Mouse (Mus musculus): ENCODE data around the gene Pten. TPM values are rescaled to one million over a fixed set of nuclear protein-coding genes. Genes with fewer than 3 reads are reported as not detected.
"Not testable (repeated sequence)": the region's sequence is repeated elsewhere in the genome, so short reads cannot be mapped to it uniquely, and the experiment has no call there.

The Pten gene
- total RNA-seq, 1 experiment from 2014 or later: 127 TPM

DNA sequence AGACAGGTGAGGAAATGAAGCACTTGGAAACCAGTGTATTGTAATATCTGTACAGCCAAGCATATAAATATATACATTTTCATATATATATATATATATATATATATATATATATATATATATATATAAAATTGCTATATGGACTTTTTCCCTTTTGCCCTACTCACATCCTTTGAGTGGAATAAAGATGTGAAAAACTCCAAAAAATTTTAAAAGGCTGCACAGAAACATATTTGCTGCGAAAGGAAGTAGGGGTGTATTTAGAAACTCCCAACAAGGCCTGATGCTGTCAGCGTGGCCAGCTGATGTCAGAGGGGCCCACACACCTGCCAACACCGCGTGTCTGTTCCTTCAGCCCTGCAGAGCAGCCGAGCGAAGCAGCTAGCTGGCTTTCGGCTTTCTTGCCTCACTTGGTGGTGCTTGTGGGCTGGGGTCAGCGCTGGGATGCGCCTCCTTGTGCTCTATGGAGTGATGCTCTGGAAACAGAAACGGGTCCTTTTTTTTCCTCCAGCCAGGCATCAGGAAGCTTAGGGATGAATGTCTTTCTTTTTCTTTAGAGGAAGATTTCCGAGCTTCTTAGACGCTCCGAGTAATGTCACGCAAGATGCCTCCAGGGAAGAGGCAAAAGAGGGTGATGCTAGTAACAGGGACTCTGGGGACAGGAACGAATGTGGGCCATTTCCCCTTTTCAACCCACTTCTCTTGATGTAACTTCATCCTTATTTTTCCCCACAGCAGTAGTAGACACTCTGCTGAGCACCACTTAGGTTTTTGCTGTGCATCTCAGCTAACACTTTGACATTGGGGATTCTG lies 2.9 kb upstream of the Pten start:
- no peak for ATAC-seq (replicated peaks; ENCODE audit: low read depth, poor library complexity, severe bottlenecking)

DNA sequence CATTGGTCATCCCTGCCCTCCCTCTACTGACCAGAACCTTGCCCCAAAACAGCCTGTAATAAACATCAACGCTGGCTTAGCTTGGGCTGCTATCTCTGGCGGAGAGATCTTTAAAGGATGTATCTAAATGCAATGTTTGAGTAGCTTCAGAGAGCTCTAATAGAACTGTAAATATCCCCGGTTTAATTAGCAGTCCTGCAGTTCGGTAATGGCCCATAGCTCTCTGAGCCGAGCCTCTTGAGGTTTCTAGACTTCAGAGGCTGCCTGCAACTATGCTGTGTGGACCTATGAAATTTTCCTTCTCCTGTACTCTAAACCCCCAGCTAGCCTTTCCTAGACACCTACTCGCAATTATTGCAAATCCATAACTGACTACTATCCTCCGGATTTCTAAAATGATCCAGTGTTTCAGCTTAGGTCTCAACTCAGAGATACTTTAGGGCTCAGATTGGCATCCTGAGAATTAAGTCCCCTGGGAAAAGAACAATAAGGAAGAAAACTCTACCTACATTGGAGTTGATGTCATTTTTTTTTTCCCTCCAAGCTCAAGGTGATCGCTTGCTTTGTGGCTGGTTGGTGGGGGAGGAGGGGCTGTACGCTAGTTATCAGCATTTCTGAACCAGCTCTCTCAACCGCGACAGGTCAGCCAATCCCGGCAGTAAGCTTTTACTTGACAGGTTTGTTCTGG lies 2.0 kb upstream of the Pten start:
- ATAC-seq (replicated peaks; ENCODE audit: low read depth, poor library complexity, severe bottlenecking): no peak

DNA sequence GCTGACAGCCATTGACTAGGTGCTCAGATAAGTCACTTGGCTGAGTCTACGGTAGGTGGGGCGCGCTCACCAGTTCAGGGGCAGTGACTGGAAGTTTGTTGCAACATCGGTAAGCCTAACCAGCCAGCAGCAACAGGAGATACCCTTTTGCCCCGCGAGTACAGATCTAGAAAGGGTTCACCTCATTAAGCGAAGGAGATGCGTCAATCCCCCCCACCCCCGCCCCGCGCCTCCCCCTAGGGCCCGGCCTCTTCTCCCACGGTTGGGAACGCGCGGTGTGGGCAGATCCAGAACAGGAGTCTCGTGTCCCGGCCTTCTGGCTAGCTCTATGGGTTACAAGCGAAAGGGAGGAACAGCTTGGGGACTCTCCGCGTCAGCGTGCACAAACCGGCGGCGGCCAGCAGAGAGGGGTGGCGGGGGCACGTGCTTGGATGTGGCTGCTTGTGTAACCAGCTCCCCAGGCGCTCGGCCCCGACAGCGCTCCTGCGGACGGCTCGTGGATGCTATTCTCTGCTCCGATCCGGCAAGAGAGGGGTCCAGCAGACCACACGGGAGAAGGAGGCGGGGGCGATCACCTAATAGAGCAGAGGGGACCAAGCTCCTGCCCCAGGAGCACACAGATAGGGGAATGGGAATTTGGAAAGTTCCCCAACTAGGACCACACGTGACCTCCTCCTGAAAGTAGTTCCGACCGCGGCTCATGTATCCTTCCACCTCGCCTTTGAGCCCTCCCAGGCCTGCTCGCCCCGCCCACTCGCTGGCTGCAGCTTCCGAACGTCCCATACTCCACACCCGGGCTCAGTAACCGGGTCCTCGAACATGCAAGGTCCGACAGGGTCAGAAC lies 1.3 kb upstream of the Pten start:
- peak; percentile 68 for ATAC-seq (replicated peaks; ENCODE audit: low read depth, poor library complexity, severe bottlenecking)

- no peak for ATAC-seq (replicated peaks; ENCODE audit: low read depth, poor library complexity, severe bottlenecking)
Measured at GRCm38 (mm10) chr19:32756636-32756899, 729 bp upstream of the Pten start.

GRCm38 (mm10) chr19:32757831-32758792 lies 815 bp downstream of the Pten start:
- no peak for ATAC-seq (replicated peaks; ENCODE audit: low read depth, poor library complexity, severe bottlenecking)

DNA sequence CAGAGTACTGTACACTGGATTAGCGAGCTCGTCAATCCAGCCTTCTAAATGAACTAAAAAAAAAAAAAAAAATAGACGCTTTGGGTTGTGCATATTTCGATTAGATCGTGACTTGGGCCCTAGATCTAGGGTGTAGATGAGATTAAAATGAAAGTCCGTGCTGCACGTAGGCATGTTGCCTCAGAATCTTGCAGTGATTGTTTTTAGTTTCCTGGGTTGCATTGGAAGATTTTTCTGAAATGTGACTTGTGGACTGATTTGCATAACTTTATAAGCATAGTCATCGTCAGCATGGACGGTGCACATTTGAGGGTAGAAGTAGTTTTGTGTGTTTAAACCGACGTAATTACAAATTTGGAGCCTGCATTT lies 1.5 kb downstream of the Pten start:
- ATAC-seq (replicated peaks; ENCODE audit: low read depth, poor library complexity, severe bottlenecking): no peak

- ATAC-seq (replicated peaks; ENCODE audit: low read depth, poor library complexity, severe bottlenecking): no peak
Measured at GRCm38 (mm10) chr19:32759357-32760024, 2.2 kb downstream of the Pten start.

GRCm38 (mm10) chr19:32760499-32760898 lies 3.2 kb downstream of the Pten start:
- no peak for ATAC-seq (replicated peaks; ENCODE audit: low read depth, poor library complexity, severe bottlenecking)

DNA sequence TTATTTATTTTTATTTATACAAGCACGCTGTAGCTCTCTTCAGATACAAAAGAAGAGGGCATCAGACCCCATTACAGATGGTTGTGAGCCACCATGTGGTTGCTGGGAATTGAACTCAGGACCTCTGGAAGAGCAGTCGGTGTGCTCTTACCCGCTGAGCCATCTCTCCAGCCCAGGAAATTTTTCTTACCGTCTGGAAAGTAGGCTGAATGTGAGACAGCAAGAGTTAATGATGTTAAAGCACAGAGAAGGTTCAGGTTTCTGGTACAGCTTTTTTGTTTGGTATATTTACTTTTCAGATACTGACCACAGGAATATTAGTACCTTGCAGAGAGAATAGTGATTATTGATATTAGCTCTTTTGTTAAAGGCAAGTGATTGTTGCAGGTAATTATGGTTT lies 3.9 kb downstream of the Pten start:
- no peak for ATAC-seq (replicated peaks; ENCODE audit: low read depth, poor library complexity, severe bottlenecking)

DNA sequence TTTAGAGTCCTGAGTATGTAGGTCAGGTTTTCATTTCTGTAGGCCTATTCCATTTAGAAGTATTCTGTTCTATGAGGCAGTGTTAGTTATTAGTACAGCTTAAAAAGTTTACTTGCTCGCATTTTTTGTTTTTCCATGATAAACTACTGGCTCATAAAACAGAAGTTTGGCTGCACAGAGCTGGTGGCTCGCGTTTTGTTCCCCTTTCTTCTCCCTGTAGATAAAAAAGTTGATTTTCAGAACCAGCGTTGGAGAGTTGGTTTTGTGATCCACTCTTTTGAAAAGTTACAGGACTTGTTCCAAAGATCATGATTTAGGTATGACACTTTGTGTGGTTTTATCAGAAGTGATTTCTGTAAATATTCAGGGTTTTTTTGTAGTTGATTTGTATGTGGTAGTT lies 5.2 kb downstream of the Pten start:
- no peak for ATAC-seq (replicated peaks; ENCODE audit: low read depth, poor library complexity, severe bottlenecking)

DNA sequence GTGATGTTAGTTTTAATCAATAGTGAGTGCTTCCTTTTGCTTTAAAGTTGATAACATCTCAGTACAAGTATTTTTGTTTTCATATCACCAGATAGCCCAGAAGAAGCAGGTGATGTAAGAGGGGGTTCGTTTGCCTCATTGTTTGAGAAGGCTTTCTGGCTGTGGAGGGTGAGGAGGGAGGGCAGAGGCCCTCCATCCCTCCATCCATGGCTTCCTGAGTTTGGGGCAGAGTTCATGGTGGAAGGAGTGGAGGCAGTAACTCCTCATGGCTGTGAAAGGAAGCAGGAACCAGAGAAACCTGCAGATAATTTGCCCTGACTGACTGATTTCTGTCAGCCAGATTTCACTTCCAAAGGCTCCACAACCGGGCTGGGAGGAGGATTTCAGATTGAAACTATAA lies 21.1 kb downstream of the Pten start:
- ATAC-seq (replicated peaks; ENCODE audit: low read depth, poor library complexity, severe bottlenecking): no peak

DNA sequence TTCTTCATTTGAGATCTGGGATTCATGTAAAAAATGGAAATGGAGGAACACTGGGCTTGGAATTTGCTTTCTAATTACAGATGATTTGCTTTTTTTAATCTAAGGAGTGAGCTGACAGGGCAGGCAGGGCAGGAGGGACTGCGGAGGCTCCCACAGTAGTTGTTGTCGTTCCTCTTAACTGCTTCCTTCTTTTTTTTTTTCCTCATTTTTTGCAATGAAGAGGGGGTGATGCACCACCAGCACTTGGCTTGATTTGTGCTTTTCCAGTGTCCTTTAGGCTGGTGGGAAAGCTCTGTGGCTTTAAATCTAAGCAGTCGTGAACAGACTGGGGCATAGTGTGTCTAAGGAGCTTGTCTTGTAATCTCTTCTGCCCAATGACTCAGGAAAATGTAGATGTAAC lies 21.8 kb downstream of the Pten start:
- no peak for ATAC-seq (replicated peaks; ENCODE audit: low read depth, poor library complexity, severe bottlenecking)

- no peak for ATAC-seq (replicated peaks; ENCODE audit: low read depth, poor library complexity, severe bottlenecking)
Measured at GRCm38 (mm10) chr19:32781305-32782071, 24.2 kb downstream of the Pten start.

- not testable (repeated sequence) for ATAC-seq (replicated peaks; ENCODE audit: low read depth, poor library complexity, severe bottlenecking)
Measured at GRCm38 (mm10) chr19:32787388-32787787, 30.1 kb downstream of the Pten start.

- ATAC-seq (replicated peaks; ENCODE audit: low read depth, poor library complexity, severe bottlenecking): peak; percentile 26; the same call in 1 of the 2 replicates
Measured at GRCm38 (mm10) chr19:32788016-32788415, 30.7 kb downstream of the Pten start.

DNA sequence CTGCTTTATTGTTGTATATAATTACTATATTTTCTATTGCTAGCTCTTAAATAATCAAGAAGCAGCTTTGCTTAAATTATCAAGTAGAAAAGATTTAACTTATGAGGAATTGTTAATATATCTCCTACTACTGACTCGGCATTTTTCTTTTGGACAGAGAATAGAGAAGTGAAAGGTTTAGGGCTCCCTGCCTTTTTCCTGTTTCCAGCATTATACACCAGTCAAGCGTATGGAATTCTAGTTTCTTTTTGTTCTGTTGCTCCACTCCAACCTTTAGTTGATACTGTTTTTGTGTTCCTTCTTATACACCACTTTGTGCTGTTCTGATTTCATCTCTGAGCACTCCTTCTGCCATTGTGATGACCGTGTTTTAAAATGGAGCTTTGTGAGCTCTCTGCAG lies 32.2 kb downstream of the Pten start:
- no peak for ATAC-seq (replicated peaks; ENCODE audit: low read depth, poor library complexity, severe bottlenecking)

DNA sequence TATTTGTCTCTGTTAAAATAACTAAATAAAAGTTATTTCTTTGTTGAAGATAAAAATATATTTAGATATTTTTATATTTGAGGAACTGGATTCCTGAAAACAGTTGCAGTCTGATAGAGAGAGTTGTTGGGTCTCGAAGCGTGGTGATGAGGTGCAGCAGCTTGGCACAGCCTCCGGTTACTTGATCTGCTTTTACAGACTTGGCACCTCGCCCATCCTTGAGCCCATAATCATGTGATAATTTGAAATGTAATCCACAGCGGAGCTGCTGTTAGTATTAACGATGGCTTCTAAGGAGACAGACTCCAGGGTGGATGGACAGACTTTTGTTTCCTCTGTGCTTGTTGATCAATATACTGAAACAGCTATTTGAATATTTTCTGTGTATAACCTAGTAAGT lies 35.3 kb downstream of the Pten start:
- ATAC-seq (replicated peaks; ENCODE audit: low read depth, poor library complexity, severe bottlenecking): peak; percentile 28

DNA sequence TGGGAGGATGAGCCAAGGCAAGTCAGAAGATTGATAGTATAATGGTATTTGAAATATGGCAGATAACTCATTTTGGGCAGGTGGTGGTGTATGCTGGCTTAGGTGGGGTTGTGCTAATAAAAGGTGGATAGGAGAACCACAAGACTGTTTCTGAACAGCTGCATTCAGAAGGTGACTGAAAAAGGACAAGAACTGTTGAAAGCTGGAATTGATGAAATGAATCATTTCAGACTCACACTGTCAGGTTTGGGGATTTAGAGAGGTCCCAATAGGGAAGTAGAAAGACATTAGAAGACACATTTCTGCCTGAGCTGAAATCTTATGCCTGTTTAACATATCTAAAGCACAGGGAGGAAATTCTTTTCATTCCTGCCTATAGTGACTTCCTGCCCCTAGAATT lies 36.6 kb downstream of the Pten start:
- no peak for ATAC-seq (replicated peaks; ENCODE audit: low read depth, poor library complexity, severe bottlenecking)

GRCm38 (mm10) chr19:32800557-32800956 lies 43.3 kb downstream of the Pten start:
- ATAC-seq (replicated peaks; ENCODE audit: low read depth, poor library complexity, severe bottlenecking): no peak
